Mouse (Mus musculus) ovary, postnatal 14 days (tissue): ENCODE results near the gene 1500009L16Rik.

Experiments used
- DNase-seq: peaks from one replicate; pipeline ENCODE4 v3.0.0; 2022; ENCODE audit warnings: low spot score

The 1500009L16Rik gene

DNA sequence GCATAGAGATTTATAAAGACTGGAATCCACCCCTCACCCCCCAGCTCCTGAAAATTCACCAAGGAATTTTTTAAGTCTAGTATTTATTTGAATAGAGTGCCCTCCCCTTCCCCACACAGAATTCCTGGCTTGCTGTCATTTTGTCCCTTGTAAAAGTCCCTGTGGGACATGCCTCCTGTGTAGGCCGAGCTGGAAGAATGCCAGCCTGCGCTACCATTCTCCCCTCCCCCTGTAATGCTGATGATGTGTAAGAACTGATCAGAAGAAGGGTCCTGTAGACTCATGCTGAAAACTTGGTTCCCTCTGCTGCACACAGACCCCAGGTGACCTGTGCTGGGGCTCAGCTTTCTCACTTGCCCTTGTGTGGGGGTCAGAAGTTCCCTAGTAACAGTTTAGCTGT lies 37.9 kb downstream of the 1500009L16Rik start:
- no peak for DNase-seq

DNA sequence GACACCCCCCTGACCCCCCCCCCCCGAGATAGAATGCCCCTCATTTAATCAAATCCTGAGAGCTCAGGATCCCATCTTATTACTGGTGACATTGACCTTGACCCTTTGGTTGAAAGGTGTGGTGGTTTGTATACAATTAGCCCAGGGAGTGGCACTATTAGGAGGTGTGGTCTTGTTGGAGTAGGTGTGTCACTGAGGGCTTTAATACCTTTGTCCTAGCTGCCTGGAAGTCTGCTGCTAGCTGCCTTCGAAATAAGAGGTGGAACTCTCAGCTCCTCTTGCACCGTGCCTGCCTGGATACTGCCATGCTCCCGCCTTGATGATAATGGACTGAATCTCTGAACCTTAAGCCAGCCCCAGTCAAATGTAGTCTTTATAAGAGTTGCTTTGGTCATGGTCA lies 41.2 kb downstream of the 1500009L16Rik start:
- no peak for DNase-seq

DNA sequence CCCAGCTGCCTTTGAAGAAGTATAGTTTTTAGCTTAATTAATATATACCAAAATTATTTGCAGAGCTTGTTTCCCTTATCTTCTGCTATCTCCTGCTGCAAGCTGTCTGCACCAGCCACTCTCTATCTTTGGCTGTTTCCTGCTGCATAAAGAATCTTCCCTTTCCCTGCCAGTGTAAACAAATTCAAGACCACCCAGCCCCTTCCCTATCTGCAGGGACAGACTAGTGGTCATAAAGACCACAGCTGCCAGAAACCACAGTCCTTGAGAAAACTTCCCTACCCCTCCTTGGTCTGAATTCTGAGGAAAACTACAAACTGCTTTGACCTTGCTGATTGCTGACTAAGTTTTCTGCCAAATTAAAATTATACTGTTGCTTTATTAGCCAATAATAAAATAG lies 44.2 kb downstream of the 1500009L16Rik start:
- DNase-seq = no peak

DNA sequence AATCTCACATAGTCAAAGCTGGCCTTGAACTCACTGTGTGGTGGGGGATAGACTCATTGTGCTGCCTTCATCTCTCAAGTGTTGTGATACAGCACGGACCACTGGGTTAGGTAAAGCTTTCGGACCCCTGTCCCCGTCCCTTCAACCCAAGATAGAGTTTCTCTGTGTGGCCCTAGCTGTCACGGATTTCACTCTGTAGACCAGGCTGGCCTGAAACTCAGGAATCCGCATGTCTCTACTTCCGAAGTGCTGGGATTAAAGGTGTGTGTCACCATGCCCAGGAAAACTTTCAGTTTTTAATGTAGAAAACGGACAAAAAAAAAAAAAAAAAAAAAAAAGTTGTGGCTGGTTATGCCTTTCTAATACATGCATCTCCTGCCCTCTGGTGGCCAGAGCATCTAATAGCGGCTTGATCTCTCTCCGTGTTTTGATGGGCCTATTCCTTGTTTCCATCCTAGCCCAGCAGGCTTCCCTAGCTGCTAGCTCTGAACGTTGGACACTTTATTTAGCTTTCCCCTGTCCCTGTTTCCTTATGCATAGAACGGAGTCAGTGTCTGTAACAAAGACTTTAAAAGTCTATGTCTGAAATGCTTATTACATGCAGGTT lies 53.7 kb downstream of the 1500009L16Rik start:
- peak; percentile 52 for DNase-seq

DNA sequence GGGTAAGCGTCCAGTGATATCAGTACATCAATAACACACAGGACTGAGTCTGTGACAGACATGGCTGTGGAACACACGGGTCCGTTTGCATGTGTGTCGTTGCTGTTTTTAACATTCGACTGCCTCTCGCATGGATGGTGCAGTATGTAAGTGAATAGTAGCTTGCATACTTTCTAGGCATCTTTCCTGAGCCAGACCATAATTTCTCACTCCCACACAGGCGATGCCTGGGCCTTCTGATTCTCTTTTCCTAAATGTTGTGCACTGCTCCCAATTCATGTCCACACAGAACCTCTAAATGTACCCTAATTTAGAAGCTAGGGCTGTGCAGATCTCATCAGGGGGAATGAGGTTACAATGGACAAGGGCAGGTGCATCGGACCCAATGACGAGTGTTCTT lies 54.6 kb downstream of the 1500009L16Rik start:
- DNase-seq = no peak

DNA sequence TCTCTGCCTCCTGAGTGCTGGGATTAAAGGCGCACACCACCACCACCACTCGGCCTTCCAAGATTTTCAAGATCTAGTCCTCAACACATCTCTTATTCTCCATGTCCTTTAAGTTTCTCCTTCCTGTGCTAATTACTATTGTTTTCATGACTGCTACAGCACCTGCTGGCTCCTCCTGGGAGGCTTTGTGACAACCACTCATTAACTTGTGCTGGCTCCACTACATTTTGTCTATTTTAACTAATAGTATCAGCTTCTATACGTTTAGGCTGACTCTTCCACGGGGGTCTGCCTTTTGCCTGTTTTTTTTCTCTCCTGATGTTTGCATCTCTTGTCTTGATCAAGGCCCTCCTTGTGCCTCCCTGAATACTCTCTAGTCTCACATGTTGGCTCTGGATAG lies 59.2 kb downstream of the 1500009L16Rik start:
- DNase-seq = no peak

DNA sequence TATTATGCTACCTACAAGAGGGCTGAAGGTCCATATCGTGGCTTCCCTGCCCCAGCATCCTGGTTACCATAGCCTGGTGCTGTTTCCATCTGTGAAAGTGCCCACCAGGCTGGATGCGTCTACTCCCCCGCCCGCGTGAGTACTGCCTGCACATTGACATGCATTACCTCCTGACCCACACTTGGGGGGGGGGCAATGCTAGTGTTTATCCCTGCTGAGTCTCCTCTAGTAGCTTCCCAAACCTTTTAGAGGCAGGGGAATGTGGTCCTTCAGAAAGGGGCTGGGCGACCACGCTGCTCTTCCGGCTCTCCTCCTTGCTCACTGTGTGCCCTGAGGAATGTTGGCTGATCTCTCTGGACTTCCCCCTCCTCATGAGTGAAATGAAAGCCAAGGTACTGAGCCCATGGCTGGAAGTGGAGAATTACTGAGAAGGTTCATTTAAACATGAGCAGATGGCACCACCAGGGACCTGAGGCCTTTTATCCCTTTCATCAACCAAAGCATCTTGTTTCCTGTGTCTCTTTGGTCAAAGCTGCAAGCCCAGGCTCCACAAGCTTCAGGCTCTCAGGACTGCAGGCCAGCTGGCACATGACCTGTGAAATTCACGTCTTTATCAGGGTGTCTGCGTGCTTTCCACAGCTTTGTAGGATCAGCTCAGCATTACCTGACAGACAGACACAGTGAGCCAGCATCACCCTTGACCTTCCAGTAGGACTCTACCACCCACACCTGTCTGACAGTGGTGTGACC lies 59.9 kb downstream of the 1500009L16Rik start:
- no peak for DNase-seq

DNA sequence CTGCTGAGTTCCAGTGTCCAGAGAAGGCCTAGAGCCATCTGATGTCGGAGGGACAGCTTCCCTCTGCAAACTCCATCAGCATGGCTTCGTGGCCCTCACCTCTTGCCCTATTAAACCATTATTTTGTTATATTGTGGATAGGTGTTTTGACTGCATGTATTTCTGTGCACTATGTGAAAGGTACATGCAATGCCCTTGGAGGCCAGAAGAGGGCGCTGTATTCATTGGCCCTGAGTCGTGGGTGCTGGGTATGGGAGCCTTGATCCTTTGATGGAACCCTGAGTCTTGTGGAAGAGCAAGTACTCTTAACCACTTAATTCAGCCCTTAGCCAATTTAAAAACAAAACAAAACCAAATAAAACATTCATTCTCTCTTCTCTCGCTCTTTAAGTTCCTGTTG lies 62.3 kb downstream of the 1500009L16Rik start:
- no peak for DNase-seq

DNA sequence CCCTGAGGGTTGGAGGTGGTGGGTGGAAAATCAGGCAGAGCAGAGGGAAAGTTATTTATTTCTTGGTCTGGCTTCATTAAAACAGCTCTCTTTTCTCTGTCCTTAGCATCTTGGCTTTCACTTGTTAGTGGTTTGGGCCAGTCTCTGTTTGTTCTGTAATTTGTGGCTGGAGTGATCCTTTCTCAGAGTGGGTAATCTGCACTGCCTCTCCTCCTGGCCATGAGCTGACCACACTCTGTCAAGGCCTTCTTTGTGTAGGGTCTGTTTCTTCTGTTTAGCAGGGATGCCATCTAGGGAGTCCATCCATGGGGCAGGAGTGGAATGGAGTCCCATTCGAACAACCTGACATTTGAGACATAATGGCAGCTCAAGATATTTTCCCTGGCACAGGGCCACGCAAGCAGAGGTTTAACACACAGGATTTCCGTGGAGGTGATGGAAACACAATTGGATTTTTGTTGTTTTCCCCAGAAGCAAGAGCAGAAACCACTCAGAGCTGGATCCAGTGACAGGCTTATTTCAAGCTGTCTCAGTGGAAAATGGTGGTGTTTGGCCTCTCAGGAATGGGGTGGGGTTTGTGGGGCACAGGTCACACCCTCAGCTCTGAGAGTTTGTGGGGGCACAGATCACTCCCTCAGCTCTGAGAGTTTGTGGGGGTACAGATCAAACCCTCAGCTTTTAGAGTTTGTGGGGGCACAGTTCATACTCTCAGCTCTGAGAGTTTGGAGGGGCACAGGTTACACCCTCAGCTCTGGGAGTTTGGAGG lies 63.1 kb downstream of the 1500009L16Rik start:
- DNase-seq = no peak

DNA sequence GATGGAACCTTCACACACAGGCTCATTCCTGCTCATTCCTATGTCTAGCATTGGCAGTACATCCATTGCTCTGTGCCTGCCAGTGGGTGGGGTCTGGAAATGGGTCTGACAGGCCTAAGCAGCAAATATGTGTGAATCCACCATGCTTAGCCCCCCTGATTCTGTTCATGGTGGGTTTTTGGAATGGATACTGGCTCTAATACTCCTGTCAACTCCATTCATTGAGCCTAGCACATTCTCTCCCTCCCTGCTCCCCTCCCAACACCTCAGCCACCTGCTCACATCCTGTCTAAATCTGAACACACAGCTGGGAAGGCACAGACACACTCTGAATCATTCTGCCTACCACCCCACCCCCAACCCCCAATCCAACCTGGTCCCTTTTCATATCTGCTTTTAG lies 72.4 kb downstream of the 1500009L16Rik start:
- DNase-seq = no peak

DNA sequence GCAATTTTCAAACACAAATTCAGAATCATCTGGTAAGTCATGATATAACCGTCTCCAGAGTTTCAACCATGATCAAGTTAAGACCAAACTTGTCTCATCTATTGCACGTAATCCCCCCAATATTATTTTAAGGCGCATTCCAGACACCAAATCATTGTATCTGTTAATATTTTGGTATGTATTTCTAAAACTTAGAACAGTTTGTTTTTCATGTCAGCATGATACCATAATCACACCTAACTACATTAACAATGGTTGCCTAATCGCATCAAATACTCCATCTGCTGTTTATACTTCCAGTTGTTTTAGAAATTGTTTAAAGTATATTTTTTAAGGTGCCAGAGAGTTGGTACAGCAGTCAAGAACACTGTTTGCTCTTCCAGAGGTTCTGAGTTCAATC lies 72.8 kb downstream of the 1500009L16Rik start:
- DNase-seq = no peak

DNA sequence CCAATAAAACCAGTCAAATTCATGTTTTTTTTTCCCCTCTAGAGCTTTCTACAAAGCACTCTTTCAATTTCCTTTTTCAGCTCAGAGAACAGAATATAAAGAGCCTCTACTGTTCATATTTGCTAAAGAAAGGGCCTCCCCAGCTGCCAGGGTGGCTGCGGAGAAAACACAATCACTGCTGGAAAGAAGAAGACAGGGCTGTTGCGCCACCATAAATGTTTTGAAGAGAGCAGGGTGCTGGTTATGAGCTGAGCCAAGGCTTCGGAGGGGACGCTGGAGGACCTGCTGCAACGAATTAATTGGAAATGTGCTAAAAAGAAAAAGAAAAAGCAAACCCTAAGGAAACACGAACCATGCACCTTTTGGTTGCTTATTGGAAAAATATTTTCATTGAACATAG lies 81.4 kb downstream of the 1500009L16Rik start:
- no peak for DNase-seq

DNA sequence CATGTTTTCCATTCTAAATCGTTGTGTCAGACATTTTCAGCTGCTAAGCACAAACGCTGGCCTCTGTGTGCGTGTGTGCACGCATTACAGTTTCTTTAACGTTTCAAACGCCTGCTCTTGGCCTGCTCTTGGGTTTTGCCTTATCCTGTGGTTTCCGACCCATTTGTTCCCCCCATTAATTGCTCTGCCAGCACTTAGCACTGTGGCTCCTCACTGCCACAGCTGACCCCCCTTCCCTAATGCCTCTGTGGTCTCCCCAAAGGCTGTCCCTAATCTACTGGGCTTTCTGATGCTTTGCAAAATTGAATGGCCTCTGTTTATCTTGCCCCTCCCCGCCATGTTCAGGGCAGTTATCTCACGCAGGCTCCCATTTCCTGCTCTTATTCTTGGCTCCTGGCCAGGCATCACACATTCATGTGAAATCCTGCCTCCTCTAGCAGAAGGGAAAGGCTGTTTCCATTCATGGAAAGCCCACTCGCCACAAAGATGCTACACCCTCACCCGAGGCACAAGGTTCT lies 82.6 kb downstream of the 1500009L16Rik start:
- no peak for DNase-seq

DNA sequence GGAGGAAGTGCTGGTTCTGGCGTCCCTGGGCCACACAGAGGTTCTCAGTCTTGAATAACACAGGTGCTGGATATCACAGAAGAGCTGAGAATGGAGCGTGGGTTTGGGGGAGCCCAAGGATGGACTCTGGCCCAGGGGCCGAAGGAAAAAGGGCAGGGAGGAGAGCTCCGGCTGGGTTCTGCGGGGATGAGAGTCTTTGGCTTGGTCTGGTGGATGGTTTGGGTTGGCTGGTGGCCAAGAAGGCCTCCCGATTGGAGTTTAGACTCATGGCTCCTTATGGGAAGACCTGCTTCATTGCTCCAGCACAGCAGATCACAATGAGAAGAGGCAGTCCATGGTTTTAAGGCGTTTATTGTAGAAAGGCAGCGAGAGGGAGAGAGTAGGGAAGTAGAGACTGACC lies 84.6 kb downstream of the 1500009L16Rik start:
- DNase-seq = no peak
